Mouse (Mus musculus): ENCODE data around the gene Gm20388.
"Not testable (repeated sequence)": the region's sequence is repeated elsewhere in the genome, so short reads cannot be mapped to it uniquely, and the experiment has no call there.

GRCm38 (mm10) chr8:123429722-123430013 lies 3519.0 kb downstream of the Gm20388 start:
- not testable (repeated sequence) for TF ChIP-seq CTCF (IDR thresholded peaks at IDR 0.05; ENCODE audit: borderline replicate concordance, extremely low read depth, insufficient read depth, insufficient read length); POLR2A (IDR thresholded peaks at IDR 0.05; ENCODE audit: borderline replicate concordance, extremely low read depth, insufficient read depth, insufficient read length, poor library complexity, severe bottlenecking)

Data from brain, embryonic 14.5 days (tissue).